Mouse (Mus musculus) embryo, embryonic 9.5 days (tissue): ENCODE results near the gene Amer3.
A peak's percentile ranks its signal among the peaks of the same experiment; 100 is the strongest.
"Not testable (repeated sequence)": the region's sequence is repeated elsewhere in the genome, so short reads cannot be mapped to it uniquely, and the experiment has no call there.

Experiments used
- DNase-seq: peaks from one replicate; pipeline ENCODE4 v3.0.0-alpha.2; 2017; ENCODE audit errors: extremely low spot score

Gene Amer3

GRCm38 (mm10) chr1:34601323-34602047 lies 22.0 kb downstream of the Amer3 start:
- no peak for DNase-seq

GRCm38 (mm10) chr1:34602363-34602762 lies 22.9 kb downstream of the Amer3 start:
- DNase-seq: peak; percentile 75

GRCm38 (mm10) chr1:34613801-34614200 lies 34.3 kb downstream of the Amer3 start:
- no peak for DNase-seq

- not testable (repeated sequence) for DNase-seq
These were observed 40.7 kb downstream of the Amer3 start for GRCm38 (mm10) chr1:34620116-34620515.

- DNase-seq: not testable (repeated sequence)
These were observed 41.3 kb downstream of the Amer3 start for GRCm38 (mm10) chr1:34620761-34621160.

- DNase-seq: no peak
These were observed 56.3 kb downstream of the Amer3 start for GRCm38 (mm10) chr1:34635711-34636110.
